Mouse (Mus musculus) left cerebral cortex, adult 8-10 months (tissue): ENCODE data around the gene Fuca1. TPM values are rescaled to one million over a fixed set of nuclear protein-coding genes. Genes with fewer than 3 reads are reported as not detected.

ENCODE experiments used
- DNase-seq, 2 experiments: peaks; one replicate each; pipeline ENCODE4 v3.0.0; 2022; ENCODE audit warnings: low spot score in 2 of 2
- total RNA-seq, 4 experiments: library from RNA; stranded (reverse); gene quantifications; 2 replicates each; pipeline ENCODE4 v1.2.4; 2022

Fuca1 gene
- total RNA-seq, 4 experiments from 2014 or later, result 33.5 to 54.6 (median 51.0) TPM

GRCm38 (mm10) chr4:135889146-135889883 lies 31.2 kb upstream of the Fuca1 start:
- no peak for DNase-seq

DNA sequence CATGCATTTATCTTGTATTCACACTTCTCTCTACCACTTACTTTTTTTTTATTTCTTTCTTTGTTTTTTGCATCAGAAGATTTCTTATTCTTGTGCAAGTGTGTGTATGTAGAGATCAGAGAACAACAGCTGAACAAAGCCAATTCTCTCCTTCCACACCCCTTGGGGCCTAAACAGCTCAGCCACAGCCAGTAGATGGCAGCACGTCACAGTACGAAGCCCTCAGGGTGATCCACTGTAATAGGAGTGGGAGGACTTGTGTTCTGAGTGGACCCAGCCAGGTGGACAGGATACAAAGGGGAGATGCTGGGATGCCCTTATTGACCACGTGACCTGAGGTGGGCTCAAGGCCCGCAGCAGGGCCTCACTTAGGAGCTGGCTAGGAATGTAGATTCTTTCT lies 30.7 kb upstream of the Fuca1 start:
- peak in 1 of 2 experiments; percentile 40 for DNase-seq

DNA sequence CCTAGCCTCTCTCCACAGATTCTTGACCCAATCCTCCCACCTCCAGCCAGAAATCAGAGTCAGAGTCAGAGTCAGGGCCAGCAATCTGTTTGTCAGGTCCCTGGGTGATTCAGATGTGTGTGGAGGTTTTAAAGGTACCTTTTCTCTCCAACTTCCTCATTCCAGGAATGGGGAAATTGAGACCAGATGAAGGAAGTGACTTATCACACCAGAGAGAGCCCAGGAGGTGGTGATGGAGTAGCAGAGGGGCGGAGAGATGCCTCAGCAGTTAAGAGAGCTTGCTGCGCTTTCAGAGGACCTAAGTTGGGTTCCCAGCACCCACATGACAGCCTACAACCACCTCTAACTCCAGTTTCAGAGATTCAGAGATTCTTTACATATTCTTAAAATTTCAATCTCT lies 29.0 kb upstream of the Fuca1 start:
- no peak for DNase-seq

DNA sequence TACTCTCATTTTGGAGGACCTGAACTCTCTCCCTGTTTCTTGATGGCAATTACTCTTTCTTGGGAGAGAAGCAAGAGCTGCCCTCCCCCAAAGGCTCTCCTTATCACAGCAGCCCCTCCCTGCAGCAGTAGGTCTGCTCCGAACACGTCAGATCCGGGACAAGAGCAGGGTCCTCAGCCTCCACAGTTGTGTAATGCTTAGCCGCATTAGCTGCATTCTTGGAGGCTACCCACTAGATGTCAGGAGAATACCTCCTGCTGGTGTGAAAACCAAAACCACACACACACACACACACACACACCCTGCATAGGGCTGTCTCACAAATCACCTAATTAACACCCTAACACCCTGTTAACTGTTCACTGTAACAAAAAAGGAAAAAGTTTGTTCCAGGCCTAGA lies 27.7 kb upstream of the Fuca1 start:
- no peak for DNase-seq

DNA sequence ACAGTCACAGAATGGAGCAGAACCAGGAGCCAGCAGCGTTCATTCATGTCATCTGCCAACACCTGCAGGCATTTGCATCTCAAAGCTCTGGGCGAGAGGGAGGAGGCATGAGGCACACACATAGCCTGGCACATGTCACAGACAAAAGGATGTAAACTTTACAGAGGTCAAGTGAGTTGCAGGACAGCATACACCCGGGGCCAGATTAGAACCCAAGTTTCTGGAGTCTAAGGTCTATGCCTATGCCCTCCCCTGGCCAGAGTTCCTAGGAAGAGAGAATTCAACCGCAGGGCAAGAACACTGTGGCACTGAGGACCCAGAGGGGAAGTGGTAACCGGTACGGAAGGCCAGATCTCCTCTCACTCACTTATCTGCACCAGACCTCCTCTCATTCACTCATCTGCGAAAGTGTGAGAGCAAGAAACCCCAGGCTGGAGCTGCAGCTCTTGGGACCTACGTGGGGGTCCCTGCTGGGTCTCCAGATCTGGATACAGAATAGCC lies 25.4 kb upstream of the Fuca1 start, which contains the start of gene Cnr2:
Gene Cnr2, plus strand, starts transcription at position 324 of the 501 bp plus-strand sequence.
- DNase-seq, result no peak

GRCm38 (mm10) chr4:135896157-135896556 lies 24.4 kb upstream of the Fuca1 start:
- no peak for DNase-seq

DNA sequence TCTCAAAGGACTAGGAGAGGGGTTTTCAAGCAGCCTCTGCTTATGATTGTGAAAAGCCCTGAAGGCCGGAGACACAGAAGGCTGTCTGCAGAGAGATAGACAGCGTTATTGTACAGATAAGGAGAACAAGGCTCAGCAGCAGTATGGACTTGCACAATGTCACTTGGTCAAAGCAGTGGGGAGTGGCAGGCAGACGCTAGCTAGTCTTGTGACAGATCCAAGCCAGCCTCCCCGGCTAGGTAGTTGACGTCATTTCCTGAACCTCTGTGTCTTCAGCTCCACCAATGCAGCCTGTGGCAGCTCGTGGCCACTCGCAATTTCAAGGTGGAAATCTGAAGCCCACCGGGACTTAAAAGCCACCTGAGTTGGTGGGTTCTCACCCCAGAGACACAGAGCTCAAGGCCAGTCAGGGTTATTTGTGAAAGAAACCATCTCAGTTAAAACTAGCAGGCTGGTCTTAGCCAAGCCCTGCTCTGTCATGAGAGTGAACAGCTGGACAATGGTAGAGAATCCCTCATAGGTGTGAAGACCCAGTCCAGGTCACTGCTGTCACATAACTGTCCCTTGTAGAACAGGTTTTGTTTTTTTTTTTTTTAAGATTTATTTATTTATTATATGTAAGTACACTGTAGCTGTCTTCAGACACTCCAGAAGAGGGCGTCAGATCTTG lies 22.0 kb upstream of the Fuca1 start:
- no peak for DNase-seq

DNA sequence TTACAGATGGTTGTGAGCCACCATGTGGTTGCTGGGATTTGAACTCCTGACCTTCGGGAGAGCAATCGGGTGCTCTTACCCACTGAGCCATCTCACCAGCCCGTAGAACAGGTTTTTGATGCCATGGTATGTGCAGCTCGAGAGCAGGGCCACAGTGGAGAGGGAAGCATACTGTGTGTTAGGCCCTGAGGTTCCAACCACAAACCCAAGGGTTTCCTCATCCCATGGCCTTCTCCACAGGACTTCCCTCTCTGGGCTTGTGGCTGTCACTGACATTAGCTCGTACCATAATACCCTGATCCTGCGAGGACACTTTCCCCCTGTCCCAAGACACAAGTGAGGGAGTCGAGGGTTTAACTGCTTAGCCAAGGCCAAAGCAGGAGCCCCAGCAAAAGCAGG lies 21.5 kb upstream of the Fuca1 start:
- DNase-seq, result no peak

DNA sequence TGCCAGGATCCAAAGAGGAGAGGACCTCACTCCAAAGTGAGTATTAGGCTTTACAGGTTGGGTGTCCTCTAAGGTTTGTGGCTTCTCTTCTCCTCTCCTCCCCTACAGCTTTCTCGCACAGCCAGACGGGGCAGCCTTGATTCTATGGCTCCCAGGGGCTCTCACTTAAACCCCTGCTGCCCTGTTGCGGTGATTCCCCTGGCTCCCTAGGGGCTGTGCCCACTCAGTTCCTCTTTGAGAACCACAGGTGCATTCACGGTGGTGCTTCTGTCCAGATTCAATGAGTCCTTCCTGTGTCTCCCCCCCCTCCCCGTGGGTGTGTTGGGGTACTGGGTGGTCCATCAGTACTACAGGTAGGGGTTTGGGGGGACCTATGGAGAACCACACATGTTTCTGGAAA lies 20.5 kb upstream of the Fuca1 start:
- DNase-seq, result no peak

DNA sequence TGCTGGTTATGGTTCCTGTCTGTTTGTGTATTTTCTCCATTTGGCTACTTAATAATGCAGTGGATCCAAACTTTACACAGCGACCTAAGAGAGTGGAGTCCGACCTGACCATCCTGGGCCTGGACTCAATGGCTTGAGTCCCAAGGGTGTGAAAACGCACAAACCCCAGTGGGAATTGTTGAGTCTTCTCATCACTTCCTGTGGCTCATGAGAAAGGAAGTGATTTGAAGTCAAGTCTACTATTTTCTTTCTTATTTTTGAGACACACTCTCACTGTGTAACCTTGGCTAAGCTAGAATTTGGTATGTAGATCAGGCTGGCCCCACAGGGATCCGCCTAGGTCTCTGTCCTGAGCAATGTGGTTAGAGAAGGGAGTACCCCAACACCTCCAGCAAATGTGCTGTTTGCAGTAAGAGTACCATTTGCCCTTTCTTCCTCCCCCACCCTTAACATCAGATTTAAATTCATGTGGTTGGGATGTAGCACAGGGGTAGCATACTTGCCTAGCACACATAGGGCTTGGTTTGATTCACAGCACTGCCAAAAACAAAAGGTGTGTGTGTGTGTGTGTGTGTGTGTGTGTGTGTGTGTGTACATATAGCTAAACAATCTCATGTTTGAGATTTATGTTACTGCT lies 17.8 kb upstream of the Fuca1 start:
- no peak for DNase-seq

DNA sequence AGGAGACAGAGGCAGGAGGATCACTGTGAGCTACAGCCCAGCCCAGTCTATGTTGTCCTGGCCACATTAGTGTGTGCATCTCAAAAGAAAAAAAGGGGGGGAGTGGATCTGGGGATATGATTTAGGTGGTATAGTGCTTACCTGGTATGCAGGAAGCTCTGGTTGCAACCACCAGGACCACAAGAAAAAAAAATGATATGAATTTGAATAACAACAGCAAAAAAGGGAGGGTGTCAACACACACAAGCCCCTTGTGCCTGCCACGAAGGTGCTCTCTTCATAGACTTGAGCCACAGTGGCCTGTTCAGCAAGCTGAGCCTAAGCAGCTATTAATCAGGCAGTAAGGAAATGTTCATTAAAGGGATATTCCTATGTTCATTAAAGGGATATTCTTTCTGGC lies 15.7 kb upstream of the Fuca1 start:
- DNase-seq, result no peak

DNA sequence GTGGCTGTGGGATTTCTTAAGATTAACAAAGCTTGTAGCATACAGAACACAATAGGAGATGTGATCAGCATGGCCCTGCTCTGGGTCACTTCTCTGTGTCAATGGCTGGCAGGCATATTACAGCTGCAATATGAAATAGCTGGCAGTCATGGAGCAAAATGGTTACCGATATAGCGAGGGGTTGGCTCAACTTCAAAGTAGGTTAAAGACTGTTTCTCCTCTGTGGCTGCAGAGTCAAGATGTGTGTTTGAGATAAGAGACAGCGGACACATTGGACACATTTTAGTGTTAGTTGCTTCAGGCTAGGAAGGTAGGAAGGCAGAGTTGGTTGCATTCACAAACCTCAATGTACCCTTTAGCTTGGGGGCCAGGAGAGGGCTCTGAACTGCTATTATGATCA lies 13.9 kb upstream of the Fuca1 start:
- no peak for DNase-seq

- DNase-seq, result no peak
These were observed 11.0 kb upstream of the Fuca1 start for GRCm38 (mm10) chr4:135909326-135910066.

DNA sequence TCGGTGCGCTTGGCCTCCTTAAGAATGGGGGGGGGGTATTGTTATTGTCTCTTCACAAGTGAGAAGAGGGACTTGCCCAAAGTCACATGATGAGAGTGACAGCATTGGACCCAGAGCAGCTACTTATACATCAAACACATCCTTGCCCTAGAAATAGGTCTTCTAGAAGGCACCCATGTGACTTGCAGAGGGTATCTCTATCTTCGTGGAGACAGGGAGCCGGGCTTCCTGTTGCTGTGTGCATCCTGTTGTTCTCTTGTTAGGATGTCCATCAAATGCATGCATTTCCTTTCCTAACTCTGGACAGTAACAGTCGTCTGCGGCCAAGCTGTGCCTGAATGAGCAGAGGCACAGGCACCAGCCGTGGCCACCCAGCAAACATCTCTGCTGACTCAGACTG lies 9.0 kb upstream of the Fuca1 start:
- no peak for DNase-seq

GRCm38 (mm10) chr4:135912164-135912563 lies 8.4 kb upstream of the Fuca1 start:
- DNase-seq, result no peak

GRCm38 (mm10) chr4:135912835-135913234 lies 7.7 kb upstream of the Fuca1 start:
- DNase-seq, result no peak

- no peak for DNase-seq
These were observed 7.1 kb upstream of the Fuca1 start for GRCm38 (mm10) chr4:135913433-135913832.

GRCm38 (mm10) chr4:135918635-135919279 lies 1.8 kb upstream of the Fuca1 start:
- DNase-seq, result no peak

DNA sequence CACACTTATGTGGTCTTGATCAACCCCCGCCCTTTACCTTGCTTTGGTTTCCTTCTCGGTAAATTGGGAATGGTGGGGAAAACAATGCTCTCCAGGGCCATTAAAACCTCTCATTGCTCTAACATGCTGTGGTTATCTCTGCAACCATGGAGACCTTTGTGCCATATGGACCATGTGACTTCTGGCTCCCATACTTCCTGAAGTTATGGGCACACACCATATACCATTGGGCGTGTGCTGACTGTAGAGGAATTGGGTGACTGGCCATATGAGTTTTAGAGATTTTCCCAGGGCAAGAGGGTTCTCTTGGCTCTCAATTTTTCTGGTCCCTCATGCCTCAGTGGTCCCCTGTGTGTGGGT lies 1.3 kb upstream of the Fuca1 start:
- no peak for DNase-seq

GRCm38 (mm10) chr4:135921257-135922120 lies 954 bp downstream of the Fuca1 start:
- no peak for DNase-seq
